Comparison of ENCODE assay signal across 25 mouse cellular contexts in the genomic region with DNA sequence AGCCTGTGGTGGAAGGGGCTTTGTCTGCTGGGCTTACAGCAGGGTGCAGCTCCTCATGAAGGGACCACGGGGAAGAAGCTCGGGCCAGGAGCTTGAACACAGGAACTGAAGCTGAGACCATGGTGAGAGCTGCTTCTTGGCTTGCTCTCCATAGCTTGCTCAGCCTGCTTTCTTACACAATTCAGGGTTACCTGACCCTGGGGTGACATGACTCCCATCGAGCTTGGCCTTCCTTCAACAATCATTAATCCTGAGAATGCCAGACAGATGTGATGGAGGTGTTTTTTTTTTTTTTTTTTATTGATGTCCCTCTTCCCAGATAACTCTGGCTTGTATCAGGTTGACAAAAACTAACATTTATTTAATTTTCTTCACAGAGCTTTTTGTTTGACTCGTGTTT. TPM values are rescaled to one million over a fixed set of nuclear protein-coding genes. Genes with fewer than 3 reads are reported as not detected.
DNase-seq lines count a peak whose midpoint lies in the region; TF ChIP-seq lines count a peak whose summit lies in the region.
"Had no signal": no experiment of that assay in that cellular context is flagged by ENCODE, and none has a peak within 500 bp of the region (broad histone marks: within the 10 kb centered on the region; RNA-seq: fewer than 3 reads in every experiment).

No protein-coding gene starts in this region.

- H3K4me3 ChIP-seq in kidney, adult 2 months (ENCODE audit: insufficient read depth, low read depth, low read length): no peak overlapping the region
- H3K4me3 ChIP-seq: gastrocnemius, adult 2 months; heart, embryonic 13.5 days had no signal

- TF ChIP-seq CTCF in kidney, adult 2 months (conservative IDR thresholded peaks at IDR 0.05; ENCODE audit: insufficient read depth, insufficient read length, low read depth, low read length): no peak

- H3K27me3 ChIP-seq in kidney, adult 2 months (replicated peaks; ENCODE audit: control insufficient read depth, insufficient read depth, low read length): no peaks in the 10 kb centered on the region
- H3K27me3 ChIP-seq: CH12.LX; heart, embryonic 13.5 days had no signal

- no peak overlapping the region for H3K27ac ChIP-seq in kidney, adult 2 months (ENCODE audit: insufficient read depth, low read depth, low read length)
- H3K27ac ChIP-seq: gastrocnemius, adult 2 months; heart, embryonic 13.5 days; hindbrain, embryonic 14.5 days; hindbrain, postnatal 0 days had no signal

- no peak for TF ChIP-seq POLR2A in kidney, adult 2 months (IDR thresholded peaks at IDR 0.05; ENCODE audit: low read depth, low read length)

- no peaks in the 10 kb centered on the region for H3K4me1 ChIP-seq in kidney, adult 2 months (ENCODE audit: control insufficient read depth, insufficient read depth, low read length)
- H3K4me1 ChIP-seq: heart, embryonic 13.5 days had no signal

- peak; percentile 55 for DNase-seq in adrenal gland, adult 8-10 months
- DNase-seq in adrenal gland, postnatal 25 days: no peak
- peak; percentile 8 for DNase-seq in kidney, adult 2 months
- DNase-seq in kidney, postnatal 4 days: no peak
- peak; percentile 43 for DNase-seq in adrenal gland, postnatal 14 days
- peak; percentile 40 for DNase-seq in gonadal fat pad, adult 2 months (ENCODE audit: low read depth)
- DNase-seq in retina, postnatal 1 day: no peak
- DNase-seq in urinary bladder, postnatal 14 days (ENCODE audit: low spot score): no peak
- DNase-seq: B cell, adult 2 months; cerebellum, adult 18-20 months; cerebellum, adult 9-10 months; cerebellum, postnatal 14 days; forebrain, postnatal 0 days; gastrocnemius, adult 2 months; gastrocnemius, postnatal 14 days; heart, adult 18-20 months; heart, postnatal 14 days; heart, postnatal 4 days; kidney, adult 18-20 months had no signal

- 41% methylated on average over 4 of the region's 4 CpGs for WGBS in kidney, adult 2 months

- no peaks in the 10 kb centered on the region for H3K36me3 ChIP-seq in kidney, adult 2 months (ENCODE audit: control insufficient read depth, insufficient read depth, low read length)
- H3K36me3 ChIP-seq: G1E; heart, embryonic 13.5 days had no signal

RNA-seq across cellular contexts. Expression of gene Ccnf, which starts 7.7 kb away (rescaled TPM):
- total RNA-seq in adrenal gland, adult 8-10 months (2022): 1 to 10 TPM; 1.9 to 3.6 (median 2.7) TPM
- 8.3 and 9.6 TPM in 2 replicates for total RNA-seq in adrenal gland, postnatal 25 days (2021)
- polyA plus RNA-seq in kidney, adult 2 months (2012; rRNA removed): 0.56 and 0.61 TPM in 2 replicates
- 12.0 and 12.8 TPM in 2 replicates for total RNA-seq in adrenal gland, postnatal 14 days (2021)
- polyA plus RNA-seq in gonadal fat pad, adult 2 months (2012; rRNA removed): 2.4 and 2.5 TPM in 2 replicates

RNA-seq across cellular contexts. Expression of gene Tedc2, which starts 38.3 kb away (rescaled TPM):
- total RNA-seq in adrenal gland, adult 8-10 months (2022): 1 to 10 TPM; 6.1 to 9.8 (median 7.6) TPM
- total RNA-seq in adrenal gland, postnatal 25 days (2021): 8.9 and 10.1 TPM in 2 replicates
- polyA plus RNA-seq in kidney, adult 2 months (2012; rRNA removed): 4.6 and 5.2 TPM in 2 replicates
- total RNA-seq in adrenal gland, postnatal 14 days (2021): 9.2 and 14.0 TPM in 2 replicates
- polyA plus RNA-seq in gonadal fat pad, adult 2 months (2012; rRNA removed): 7.1 and 8.9 TPM in 2 replicates

RNA-seq across cellular contexts. Expression of gene Ntn3, which starts 49.6 kb away (rescaled TPM):
- total RNA-seq in adrenal gland, adult 8-10 months (2022): 1 to 10 TPM; 1.7 to 4.2 (median 2.9) TPM
- total RNA-seq in adrenal gland, postnatal 25 days (2021): 2.0 and 2.5 TPM in 2 replicates
- polyA plus RNA-seq in kidney, adult 2 months (2012; rRNA removed): 0.72 and 1.2 TPM in 2 replicates
- 2.1 and 2.9 TPM in 2 replicates for total RNA-seq in adrenal gland, postnatal 14 days (2021)
- polyA plus RNA-seq in gonadal fat pad, adult 2 months (2012; rRNA removed): 1.4 and 1.5 TPM in 2 replicates
- polyA plus RNA-seq: inflammation-experienced regulatory T-cells, adult 6 months had no signal

RNA-seq across cellular contexts. Expression of gene Tbc1d24, which starts 53.6 kb away (rescaled TPM):
- 10 to 100 TPM; 18.8 to 24.3 (median 23.8) TPM for total RNA-seq in adrenal gland, adult 8-10 months (2022)
- 13.8 and 22.4 TPM in 2 replicates for total RNA-seq in adrenal gland, postnatal 25 days (2021)
- polyA plus RNA-seq in kidney, adult 2 months (2012; rRNA removed): 14.4 and 15.0 TPM in 2 replicates
- total RNA-seq in adrenal gland, postnatal 14 days (2021): 11.0 and 14.6 TPM in 2 replicates
- polyA plus RNA-seq in gonadal fat pad, adult 2 months (2012; rRNA removed): 12.8 and 13.1 TPM in 2 replicates

Comparison
In these comparisons a context has a peak if more than half of its experiments do, and no peak if none do; other contexts are left out.
1. DNase-seq: peak in adrenal gland, adult 8-10 months (single experiment), kidney, adult 2 months (single experiment), adrenal gland, postnatal 14 days (single experiment) and gonadal fat pad, adult 2 months (single experiment); none in adrenal gland, postnatal 25 days (single experiment), kidney, postnatal 4 days (0 of 2), retina, postnatal 1 day (single experiment) and urinary bladder, postnatal 14 days (single experiment).